Comparison of ENCODE assay signal across 9 mouse cellular contexts in the genomic region with DNA sequence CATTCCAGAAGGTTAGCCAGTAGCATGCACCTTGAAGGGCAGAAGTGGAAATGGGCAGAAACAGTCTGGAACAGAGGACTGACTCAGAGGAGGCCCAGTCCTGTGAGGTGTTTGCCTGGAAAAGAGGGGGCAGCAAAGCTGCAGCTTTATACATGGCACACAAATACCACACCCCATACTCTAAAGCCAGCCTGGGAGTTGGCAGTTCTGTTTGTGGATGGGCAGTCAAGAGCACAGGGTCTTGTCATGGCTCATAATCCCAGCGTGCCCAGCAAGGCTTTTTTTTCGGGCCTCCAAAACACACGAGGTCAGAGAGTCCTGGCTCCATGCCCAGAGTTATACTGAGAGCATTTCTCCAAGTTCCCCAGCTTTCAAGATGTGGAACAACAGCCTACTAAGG.
DNase-seq lines count a peak whose midpoint lies in the region; TF ChIP-seq lines count a peak whose summit lies in the region.
"Had no signal": no experiment of that assay in that cellular context is flagged by ENCODE, and none has a peak within 500 bp of the region (broad histone marks: within the 10 kb centered on the region; RNA-seq: fewer than 3 reads in every experiment).

No protein-coding gene starts in this region.

- TF ChIP-seq CTCF in cerebellum, adult 2 months (IDR thresholded peaks at IDR 0.05; ENCODE audit: borderline replicate concordance, insufficient read depth, low read depth, low read length) = no peak

- no peak for TF ChIP-seq POLR2A in cerebellum, adult 2 months (IDR thresholded peaks at IDR 0.05; ENCODE audit: borderline replicate concordance, insufficient read depth, low read length)

- peaks cover 20% of the 10 kb centered on the region for H3K4me1 ChIP-seq in cerebellum, adult 2 months (ENCODE audit: control insufficient read depth, insufficient read depth, low read length)

- H3K27ac ChIP-seq in cerebellum, adult 2 months (ENCODE audit: insufficient read depth, low read length) = no peak overlapping the region

- H3K27me3 ChIP-seq in cerebellum, adult 2 months (ENCODE audit: control insufficient read depth, insufficient read depth, low read length) = no peaks in the 10 kb centered on the region

- intact Hi-C loops in left cerebral cortex, postnatal 4 days (cut with DNase I) = no loop called here

- H3K4me3 ChIP-seq in cerebellum, adult 2 months (replicated peaks; ENCODE audit: insufficient read depth, low read depth, low read length) = no peak overlapping the region

- 12% methylated on average over 3 of the region's 3 CpGs for WGBS in cerebellum, adult 2 months

- DNase-seq in left cerebral cortex, postnatal 4 days = peak; percentile 20
- DNase-seq in left cerebral cortex, adult 18-20 months (ENCODE audit: low spot score in 2 of 2) = no peak
- DNase-seq in MN1 (ENCODE audit: low spot score) = peak; percentile 21
- peak; percentile 46 for DNase-seq in adrenal gland, postnatal 36 days
- DNase-seq in kidney, postnatal 14 days = peak; percentile 53
- DNase-seq in cerebellum, adult 2 months = no peak
- DNase-seq in thymus, postnatal 10 days (ENCODE audit: low spot score in 2 of 2) = no peak
- DNase-seq in neural tube, embryonic 10.5 days (ENCODE audit: extremely low spot score, low spot score) = no peak
- DNase-seq: cerebellum, postnatal 25 days had no signal

Comparison
In these comparisons a context has a peak if more than half of its experiments do, and no peak if none do; other contexts are left out.
1. DNase-seq: peak in left cerebral cortex, postnatal 4 days (single experiment), MN1 (single experiment), adrenal gland, postnatal 36 days (2 of 2) and kidney, postnatal 14 days (single experiment); none in left cerebral cortex, adult 18-20 months (0 of 2), cerebellum, adult 2 months (0 of 2), thymus, postnatal 10 days (0 of 2) and neural tube, embryonic 10.5 days (single experiment).